Mouse (Mus musculus) kidney, embryonic 14.5 days (tissue): ENCODE results near the gene Ccdc88c. TPM values are rescaled to one million over a fixed set of nuclear protein-coding genes. Genes with fewer than 3 reads are reported as not detected.

Experiments
- ATAC-seq: fragments of 200-750 bp; cut with Nextera tagmentation; 2 replicates; pipeline ENCODE4 v1.8.0; 2017; ENCODE audit warnings: moderate number of reproducible peaks, mild to moderate bottlenecking, moderate TSS enrichment, moderate library complexity; ENCODE audit not compliant: low FRiP score, low TSS enrichment
- H3K27ac ChIP-seq: fragments of 300-500 bp; sonication (generic); 2 replicates; pipeline ENCODE4 v1.5.1; 2014; ENCODE audit warnings: low read depth, mild to moderate bottlenecking, low read length, moderate library complexity, mixed read lengths
- H3K27me3 ChIP-seq: fragments of 300-500 bp; sonication (generic); 2 replicates; pipeline ENCODE4 v1.6.1; 2014; ENCODE audit warnings: mild to moderate bottlenecking, low read length; ENCODE audit not compliant: control insufficient read depth, insufficient read depth
- H3K36me3 ChIP-seq: fragments of 300-500 bp; sonication (generic); 2 replicates; pipeline ENCODE4 v1.6.1; 2014; ENCODE audit warnings: low read length, mixed read lengths; ENCODE audit not compliant: control insufficient read depth, insufficient read depth
- H3K4me1 ChIP-seq: fragments of 300-500 bp; sonication (generic); 2 replicates; pipeline ENCODE4 v1.6.1; 2014; ENCODE audit warnings: low read length, mixed read lengths; ENCODE audit not compliant: control insufficient read depth, insufficient read depth
- H3K4me2 ChIP-seq: fragments of 300-500 bp; sonication (generic); replicated peaks from 2 replicates; pipeline ENCODE4 v1.6.1; 2014; ENCODE audit warnings: low read depth, mild to moderate bottlenecking, low read length
- H3K4me3 ChIP-seq: fragments of 300-500 bp; sonication (generic); 2 replicates; pipeline ENCODE4 v1.5.1; 2014; ENCODE audit warnings: mild to moderate bottlenecking, low read length
- H3K9ac ChIP-seq: fragments of 300-500 bp; sonication (generic); 2 replicates; pipeline ENCODE4 v1.6.1; 2014; ENCODE audit warnings: low read depth, mild to moderate bottlenecking, low read length, moderate library complexity
- H3K9me3 ChIP-seq: fragments of 300-500 bp; sonication (generic); 2 replicates; pipeline ENCODE4 v1.6.1; 2016; ENCODE audit warnings: low read length; ENCODE audit not compliant: control insufficient read depth
- WGBS: fragments of 180-500 bp; shearing (Covaris S2); extraction: QIAGEN DNeasy Blood & Tissue Kit; methylation state at CpG from one replicate; pipeline ENCODE4 v1.1.7; 2014; 5-methylcytosine and 5-hydroxymethylcytosine counted together
- polyA plus RNA-seq: library from polyadenylated mRNA; unstranded; fragments of >200 nt; fragmentation: Nextera tagmentation; extraction: Ambion mirVana; gene quantifications from 2 replicates; pipeline ENCODE4 v1.2.1, GENCODE M21; 2014

Ccdc88c gene
- polyA plus RNA-seq, 1 experiment from 2014 or later: 15.3 TPM

- no peaks in the 10 kb centered on the region for H3K9me3 ChIP-seq
- H3K9ac ChIP-seq: no peak overlapping the region
- no peak overlapping the region for H3K27ac ChIP-seq
- no peaks in the 10 kb centered on the region for H3K27me3 ChIP-seq
- no peak for ATAC-seq
- WGBS: 33% methylated on average over 5 of the region's 5 CpGs
- H3K4me1 ChIP-seq: peaks cover 70% of the 10 kb centered on the region
- no peaks in the 10 kb centered on the region for H3K36me3 ChIP-seq
- H3K4me3 ChIP-seq: no peak overlapping the region
- no peak overlapping the region for H3K4me2 ChIP-seq
These were observed 32.4 kb downstream of the Ccdc88c start for GRCm38 (mm10) chr12:100996378-100996898.

- Histone ChIP-seq H3K4me2 (no peak overlapping the region), H3K9me3 (no peaks in the 10 kb centered on the region), H3K9ac (0 out of 2 replicates have a peak overlapping the region, but pooled peaks have one; percentile 7), H3K36me3 (no peaks in the 10 kb centered on the region), H3K4me1 (peaks cover 69% of the 10 kb centered on the region), H3K27ac (no peak overlapping the region), H3K27me3 (no peaks in the 10 kb centered on the region), H3K4me3 (no peak overlapping the region)
- no peak for ATAC-seq
- 41% methylated on average over 16 of the region's 16 CpGs for WGBS
These were observed 33.1 kb downstream of the Ccdc88c start for GRCm38 (mm10) chr12:100995607-100996377.

- Histone ChIP-seq H3K9ac (no peak overlapping the region), H3K36me3 (no peaks in the 10 kb centered on the region), H3K27me3 (no peaks in the 10 kb centered on the region), H3K9me3 (no peaks in the 10 kb centered on the region), H3K4me2 (no peak overlapping the region), H3K4me3 (no peak overlapping the region), H3K4me1 (peaks cover 64% of the 10 kb centered on the region), H3K27ac (no peak overlapping the region)
- WGBS: 76% methylated on average over 3 of the region's 3 CpGs
- ATAC-seq: no peak
These were observed 34.5 kb downstream of the Ccdc88c start for GRCm38 (mm10) chr12:100994140-100995015.

GRCm38 (mm10) chr12:100993146-100993545, 35.7 kb downstream of the Ccdc88c start:
- Histone ChIP-seq H3K4me2 (no peak overlapping the region), H3K27me3 (no peaks in the 10 kb centered on the region), H3K9me3 (no peaks in the 10 kb centered on the region), H3K36me3 (no peaks in the 10 kb centered on the region), H3K27ac (no peak overlapping the region), H3K4me3 (no peak overlapping the region), H3K9ac (no peak overlapping the region), H3K4me1 (peaks cover 52% of the 10 kb centered on the region)
- ATAC-seq: no peak
- 38% methylated on average over 3 of the region's 3 CpGs for WGBS

- Histone ChIP-seq H3K27ac (no peak overlapping the region), H3K4me3 (no peak overlapping the region), H3K4me1 (peaks cover 48% of the 10 kb centered on the region), H3K27me3 (no peaks in the 10 kb centered on the region), H3K9me3 (no peaks in the 10 kb centered on the region), H3K9ac (no peak overlapping the region), H3K4me2 (no peak overlapping the region), H3K36me3 (no peaks in the 10 kb centered on the region)
- no peak for ATAC-seq
- WGBS: 59% methylated on average over 7 of the region's 7 CpGs
These were observed 36.4 kb downstream of the Ccdc88c start for GRCm38 (mm10) chr12:100992505-100992904.

GRCm38 (mm10) chr12:100991119-100991518, 37.7 kb downstream of the Ccdc88c start:
- Histone ChIP-seq H3K4me2 (no peak overlapping the region), H3K4me1 (peaks cover 42% of the 10 kb centered on the region), H3K9ac (no peak overlapping the region), H3K36me3 (no peaks in the 10 kb centered on the region), H3K27me3 (no peaks in the 10 kb centered on the region), H3K4me3 (no peak overlapping the region), H3K27ac (no peak overlapping the region), H3K9me3 (no peaks in the 10 kb centered on the region)
- 63% methylated on average over 3 of the region's 3 CpGs for WGBS
- no peak for ATAC-seq

GRCm38 (mm10) chr12:100990291-100990690, 38.6 kb downstream of the Ccdc88c start:
- H3K9me3 ChIP-seq: no peaks in the 10 kb centered on the region
- H3K27ac ChIP-seq: no peak overlapping the region; the same call in 1 of the 2 replicates
- H3K4me2 ChIP-seq: no peak overlapping the region
- H3K9ac ChIP-seq: no peak overlapping the region
- H3K4me3 ChIP-seq: no peak overlapping the region
- no peaks in the 10 kb centered on the region for H3K27me3 ChIP-seq
- H3K4me1 ChIP-seq: peaks cover 35% of the 10 kb centered on the region; the same call in 1 of the 2 replicates
- peak; percentile 83 for ATAC-seq
- WGBS: 17% methylated on average over 12 of the region's 12 CpGs
- H3K36me3 ChIP-seq: no peaks in the 10 kb centered on the region

GRCm38 (mm10) chr12:100989780-100990288, 39.0 kb downstream of the Ccdc88c start:
- no peaks in the 10 kb centered on the region for H3K9me3 ChIP-seq
- no peak overlapping the region for H3K4me2 ChIP-seq
- no peak overlapping the region for H3K4me3 ChIP-seq
- 35% methylated on average over 4 of the region's 4 CpGs for WGBS
- no peaks in the 10 kb centered on the region for H3K27me3 ChIP-seq
- H3K36me3 ChIP-seq: no peaks in the 10 kb centered on the region
- no peak overlapping the region for H3K27ac ChIP-seq
- no peak; the same call in 1 of the 2 replicates for ATAC-seq
- peaks cover 30% of the 10 kb centered on the region; the same call in 1 of the 2 replicates for H3K4me1 ChIP-seq
- H3K9ac ChIP-seq: no peak overlapping the region
